Mouse (Mus musculus) heart, embryonic 10.5 days (tissue): ENCODE measurements around the gene Fam160a1. TPM values are rescaled to one million over a fixed set of nuclear protein-coding genes. Genes with fewer than 3 reads are reported as not detected.
A peak's percentile ranks its signal among the peaks of the same experiment; 100 is the strongest.

Experiments
- DNase-seq: peaks from one replicate; pipeline ENCODE4 v3.0.0-alpha.2; 2017; ENCODE audit warnings: low spot score
- H3K27ac ChIP-seq: fragments of 300-500 bp; sonication (generic); 2 replicates; pipeline ENCODE4 v1.5.1; 2016; ENCODE audit warnings: mild to moderate bottlenecking
- H3K27me3 ChIP-seq: fragments of 300-500 bp; sonication (generic); 2 replicates; pipeline ENCODE4 v1.6.1; 2016; ENCODE audit warnings: mild to moderate bottlenecking; ENCODE audit not compliant: poor library complexity, insufficient read depth, severe bottlenecking
- H3K36me3 ChIP-seq: fragments of 300-500 bp; sonication (generic); 2 replicates; pipeline ENCODE4 v1.6.1; 2016; ENCODE audit warnings: mild to moderate bottlenecking, moderate library complexity
- H3K4me1 ChIP-seq: fragments of 300-500 bp; sonication (generic); 2 replicates; pipeline ENCODE4 v1.6.1; 2016; ENCODE audit warnings: mild to moderate bottlenecking
- H3K4me3 ChIP-seq: fragments of 300-500 bp; sonication (generic); 2 replicates; pipeline ENCODE4 v1.5.1; 2016; ENCODE audit warnings: mild to moderate bottlenecking, moderate library complexity
- H3K9me3 ChIP-seq: fragments of 300-500 bp; sonication (generic); 2 replicates; pipeline ENCODE4 v1.6.1; 2016; ENCODE audit warnings: mild to moderate bottlenecking, moderate library complexity
- WGBS: fragments of 180-500 bp; shearing (Covaris S2); methylation state at CpG from one replicate; pipeline ENCODE4 v1.1.7; 2016; 5-methylcytosine and 5-hydroxymethylcytosine counted together
- polyA plus RNA-seq: library from polyadenylated mRNA; unstranded; fragments of >200 nt; fragmentation: Nextera tagmentation; extraction: Ambion mirVana; gene quantifications from 2 replicates; pipeline ENCODE4 v1.2.1, GENCODE M21; 2016

Gene Fam160a1
- polyA plus RNA-seq, 1 experiment from 2014 or later, result 1.7 TPM

DNA sequence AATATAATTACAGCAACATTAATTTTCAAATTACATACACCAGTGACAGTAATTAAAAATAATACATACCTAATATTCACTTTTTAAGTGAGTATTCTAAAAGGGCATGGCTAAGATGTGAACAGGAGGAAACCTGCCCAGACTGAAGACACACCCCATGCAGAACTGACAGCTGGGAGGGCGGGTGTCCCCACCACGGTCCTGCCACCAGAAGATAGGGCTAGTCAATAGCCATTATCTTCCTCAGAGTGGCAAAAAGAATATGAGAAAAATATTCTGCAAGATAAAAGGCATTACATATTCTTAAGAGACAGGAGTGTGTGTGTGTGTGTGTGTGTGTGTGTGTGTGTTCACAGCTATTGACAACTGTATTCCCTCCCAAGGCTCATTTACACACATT lies 92.0 kb downstream of the Fam160a1 start:
- DNase-seq, result peak; percentile 82
- Histone ChIP-seq H3K36me3 (no peaks in the 10 kb centered on the region), H3K4me1 (no peaks in the 10 kb centered on the region), H3K4me3 (no peak overlapping the region), H3K9me3 (no peaks in the 10 kb centered on the region), H3K27ac (no peak overlapping the region), H3K27me3 (no peaks in the 10 kb centered on the region)
- 58% methylated on average over 2 of the region's 2 CpGs for WGBS

DNA sequence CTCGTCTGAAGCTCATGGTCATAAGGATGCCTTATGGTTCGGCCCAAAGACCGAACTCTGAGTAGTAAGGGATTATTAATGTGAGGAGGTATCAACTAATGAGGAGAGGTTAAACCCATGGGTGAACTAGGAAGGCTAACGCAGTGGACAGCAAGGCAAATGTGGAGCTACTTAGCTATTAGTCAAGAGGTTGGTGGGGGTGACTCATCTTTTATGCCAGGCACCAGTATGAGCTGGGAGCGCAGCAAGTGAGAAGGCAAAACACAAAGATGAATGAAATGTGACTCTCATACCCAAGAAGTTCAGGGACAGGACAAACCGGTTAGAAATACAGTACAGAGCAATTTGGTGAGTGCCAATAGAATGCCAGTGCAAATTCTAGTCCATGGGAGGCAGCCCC lies 94.5 kb downstream of the Fam160a1 start:
- no peaks in the 10 kb centered on the region for H3K27me3 ChIP-seq
- peak; percentile 55 for DNase-seq
- H3K27ac ChIP-seq, result no peak overlapping the region
- H3K4me3 ChIP-seq, result no peak overlapping the region
- H3K4me1 ChIP-seq, result no peaks in the 10 kb centered on the region
- no peaks in the 10 kb centered on the region for H3K9me3 ChIP-seq
- H3K36me3 ChIP-seq, result no peaks in the 10 kb centered on the region
- 86% methylated on average over 6 of the region's 6 CpGs for WGBS

DNA sequence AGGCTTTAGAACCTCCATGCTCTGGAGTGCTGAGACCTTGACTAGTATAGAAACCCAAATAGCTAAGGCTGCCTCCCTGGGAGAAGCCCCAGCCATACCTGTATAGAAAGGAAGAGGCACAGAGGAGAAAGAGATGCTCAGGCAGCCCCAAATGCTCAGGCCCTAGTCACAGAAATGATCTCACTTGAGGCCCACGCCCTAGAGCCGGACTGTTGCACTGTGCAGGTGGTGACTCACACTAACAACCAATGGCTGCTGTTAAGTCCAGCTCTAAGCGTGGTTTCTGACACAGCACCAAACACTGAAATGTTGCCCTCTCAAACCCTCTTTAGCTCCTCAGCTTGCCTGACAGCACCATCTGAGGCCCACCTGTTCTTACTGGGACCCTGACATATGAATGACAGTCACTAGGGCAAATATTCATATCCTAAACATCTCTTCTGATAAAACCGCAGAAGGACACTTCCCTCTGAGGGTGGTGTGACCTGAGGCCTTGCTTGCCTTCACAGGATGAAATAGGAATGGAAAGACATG lies 101.3 kb downstream of the Fam160a1 start:
- no peaks in the 10 kb centered on the region for H3K36me3 ChIP-seq
- no peaks in the 10 kb centered on the region for H3K9me3 ChIP-seq
- 0 out of 2 replicates have a peak, but pooled peaks cover 1% of the 10 kb centered on the region for H3K4me1 ChIP-seq
- DNase-seq, result no peak
- no peaks in the 10 kb centered on the region for H3K27me3 ChIP-seq
- WGBS, result 77% methylated on average over 4 of the region's 4 CpGs
- no peak overlapping the region for H3K4me3 ChIP-seq
- no peak overlapping the region for H3K27ac ChIP-seq

DNA sequence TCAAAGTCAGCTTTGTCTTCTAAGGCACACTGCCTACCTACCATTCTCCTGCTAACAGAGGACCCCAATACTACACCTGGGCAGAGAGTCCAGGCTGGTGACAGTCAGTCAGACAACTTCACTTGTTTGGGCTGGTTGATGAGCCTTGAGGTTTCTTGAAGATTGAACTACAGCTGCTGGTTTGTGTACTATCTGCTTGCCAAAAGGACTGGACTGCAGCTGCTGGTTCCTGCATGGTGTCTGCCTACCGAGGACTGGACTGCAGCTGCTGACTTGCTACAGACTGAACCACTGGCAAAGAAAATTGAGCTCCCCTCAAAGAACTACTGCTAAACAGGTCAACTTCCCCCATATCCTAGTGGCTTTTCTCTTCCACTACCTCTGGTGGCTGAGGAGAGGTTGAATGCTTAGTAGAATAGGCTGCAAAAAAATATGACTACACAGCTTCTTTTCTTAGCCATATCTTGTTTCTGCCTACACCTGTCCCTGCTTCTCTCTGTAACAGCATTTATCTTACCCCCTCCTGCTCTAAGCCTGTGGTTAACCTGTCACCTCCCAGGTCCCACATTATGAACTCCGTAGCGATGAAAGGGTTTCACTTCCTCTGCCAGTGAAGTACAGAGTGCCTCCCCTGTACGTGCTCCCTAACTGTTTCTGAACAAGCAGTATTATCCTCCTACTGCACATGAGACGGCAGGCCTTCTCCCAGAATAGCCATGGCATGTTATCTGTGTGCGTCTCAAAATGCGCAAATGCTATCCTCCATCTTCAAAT lies 103.0 kb downstream of the Fam160a1 start:
- Histone ChIP-seq H3K27ac (no peak overlapping the region), H3K36me3 (no peaks in the 10 kb centered on the region), H3K27me3 (no peaks in the 10 kb centered on the region), H3K9me3 (no peaks in the 10 kb centered on the region), H3K4me3 (no peak overlapping the region), H3K4me1 (peaks cover 8% of the 10 kb centered on the region; the same call in 1 of the 2 replicates)
- DNase-seq, result no peak
- 80% methylated on average over 7 of the region's 7 CpGs for WGBS

DNA sequence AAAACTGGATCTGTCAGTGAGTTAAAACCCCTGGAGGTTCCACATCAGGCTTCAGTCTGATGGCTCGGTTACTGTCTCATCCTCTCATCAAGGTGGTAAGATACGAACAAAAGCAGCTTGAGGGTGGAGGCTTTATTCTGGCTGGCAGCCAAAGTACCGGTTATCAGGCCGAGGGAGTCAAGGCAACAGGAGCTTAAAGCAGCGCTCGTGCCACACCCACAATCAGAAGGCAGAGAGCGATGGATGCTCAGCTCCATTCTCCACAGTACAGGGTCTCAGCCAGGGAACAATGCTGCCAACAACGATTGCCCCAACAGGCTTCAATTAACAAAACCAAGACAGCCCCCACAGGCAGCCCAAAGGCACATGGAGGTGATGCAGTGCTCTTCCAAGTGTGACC lies 106.4 kb downstream of the Fam160a1 start:
- no peaks in the 10 kb centered on the region for H3K27me3 ChIP-seq
- no peak overlapping the region for H3K27ac ChIP-seq
- 25% methylated on average over 8 of the region's 8 CpGs for WGBS
- no peaks in the 10 kb centered on the region for H3K9me3 ChIP-seq
- no peak overlapping the region for H3K4me3 ChIP-seq
- no peaks in the 10 kb centered on the region for H3K36me3 ChIP-seq
- no peak for DNase-seq
- peaks cover 8% of the 10 kb centered on the region; the same call in 1 of the 2 replicates for H3K4me1 ChIP-seq

DNA sequence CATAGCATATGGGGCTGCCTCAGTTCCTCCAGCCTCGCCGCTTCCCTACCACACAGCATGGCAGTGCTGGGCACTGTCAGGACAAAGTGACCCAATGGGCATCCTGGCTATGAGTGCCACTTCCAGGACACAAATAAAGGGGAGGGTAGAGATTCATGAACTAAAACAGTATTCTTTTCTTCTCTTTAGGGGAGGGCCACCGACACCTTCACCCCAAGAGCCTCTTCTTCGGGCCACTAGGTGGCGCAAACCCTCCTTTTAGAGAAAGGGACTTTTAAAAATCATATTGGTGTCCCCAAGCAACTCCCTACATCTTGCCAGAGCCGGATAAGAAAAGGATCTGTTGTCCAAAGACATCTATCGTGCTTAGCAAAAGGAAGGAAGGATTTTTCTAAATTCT lies 109.7 kb downstream of the Fam160a1 start:
- Histone ChIP-seq H3K4me3 (no peak overlapping the region), H3K4me1 (peaks cover 16% of the 10 kb centered on the region), H3K27me3 (no peaks in the 10 kb centered on the region), H3K9me3 (no peaks in the 10 kb centered on the region), H3K27ac (no peak overlapping the region), H3K36me3 (no peaks in the 10 kb centered on the region)
- WGBS, result 42% methylated on average over 7 of the region's 7 CpGs
- DNase-seq, result peak; percentile 72

DNA sequence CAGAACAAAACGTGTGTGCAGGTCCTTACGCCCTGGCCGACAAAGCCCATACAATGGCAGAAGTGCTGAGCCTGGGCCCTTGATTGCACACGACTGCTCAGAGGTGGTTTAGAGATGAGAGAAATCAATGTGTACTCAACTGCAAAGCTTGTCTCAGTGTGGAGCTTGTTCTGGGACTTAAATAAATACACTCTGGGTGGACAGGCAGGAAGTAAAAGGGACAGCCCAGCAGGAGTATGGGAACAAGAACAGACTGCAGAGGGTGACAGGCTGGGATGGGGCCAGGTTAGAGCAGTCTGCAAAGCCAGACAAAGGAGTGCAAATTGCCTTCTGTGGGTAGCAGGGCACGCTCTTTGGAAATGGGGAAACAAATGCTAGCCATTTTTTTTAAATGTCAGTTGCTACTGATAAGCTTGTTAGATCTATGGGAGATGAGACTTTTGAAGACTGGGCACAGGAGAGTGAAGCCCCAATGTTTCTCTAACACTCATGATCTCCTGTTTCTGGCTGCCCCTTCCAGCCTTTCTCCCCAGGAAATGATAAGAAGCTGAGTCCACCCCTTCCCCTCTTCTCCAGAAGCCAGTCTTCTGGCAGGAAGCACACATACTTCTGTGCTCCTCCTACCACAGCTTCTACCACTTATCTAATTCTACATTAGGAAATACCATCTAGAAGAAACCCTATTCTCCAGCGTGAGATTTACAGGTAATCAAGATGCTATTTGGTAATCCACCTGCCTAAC lies 113.8 kb downstream of the Fam160a1 start:
- H3K4me1 ChIP-seq, result peaks cover 8% of the 10 kb centered on the region
- peak overlapping the region; percentile 37; the same call in 1 of the 2 replicates for H3K27ac ChIP-seq
- H3K36me3 ChIP-seq, result no peaks in the 10 kb centered on the region
- no peak overlapping the region for H3K4me3 ChIP-seq
- WGBS, result 53% methylated on average over 6 of the region's 6 CpGs
- no peaks in the 10 kb centered on the region for H3K9me3 ChIP-seq
- peak; percentile 71 for DNase-seq
- H3K27me3 ChIP-seq, result no peaks in the 10 kb centered on the region

DNA sequence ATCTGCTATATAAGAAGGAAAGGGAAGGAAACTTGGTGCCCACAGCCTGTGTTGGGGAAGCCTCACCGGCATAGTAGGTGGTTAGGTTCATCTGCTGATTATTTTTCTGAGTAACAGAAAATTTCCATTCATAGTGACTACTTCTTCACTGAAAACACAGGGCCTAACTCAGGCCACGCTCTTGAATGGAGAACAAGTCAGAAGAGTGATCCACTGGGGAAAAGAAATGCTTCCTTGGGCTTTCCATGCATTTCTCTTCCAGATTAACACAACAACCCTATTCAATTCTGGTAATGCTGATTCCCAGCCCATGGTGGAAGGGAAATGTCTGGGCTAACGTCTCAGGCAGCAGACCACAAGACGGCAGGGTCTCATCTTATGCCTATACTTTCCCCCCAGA lies 118.6 kb downstream of the Fam160a1 start:
- no peak overlapping the region for H3K27ac ChIP-seq
- 87% methylated on average over 4 of the region's 4 CpGs for WGBS
- H3K9me3 ChIP-seq, result no peaks in the 10 kb centered on the region
- H3K27me3 ChIP-seq, result no peaks in the 10 kb centered on the region
- H3K36me3 ChIP-seq, result no peaks in the 10 kb centered on the region
- peaks cover 10% of the 10 kb centered on the region for H3K4me1 ChIP-seq
- H3K4me3 ChIP-seq, result no peak overlapping the region
- peak; percentile 62 for DNase-seq

DNA sequence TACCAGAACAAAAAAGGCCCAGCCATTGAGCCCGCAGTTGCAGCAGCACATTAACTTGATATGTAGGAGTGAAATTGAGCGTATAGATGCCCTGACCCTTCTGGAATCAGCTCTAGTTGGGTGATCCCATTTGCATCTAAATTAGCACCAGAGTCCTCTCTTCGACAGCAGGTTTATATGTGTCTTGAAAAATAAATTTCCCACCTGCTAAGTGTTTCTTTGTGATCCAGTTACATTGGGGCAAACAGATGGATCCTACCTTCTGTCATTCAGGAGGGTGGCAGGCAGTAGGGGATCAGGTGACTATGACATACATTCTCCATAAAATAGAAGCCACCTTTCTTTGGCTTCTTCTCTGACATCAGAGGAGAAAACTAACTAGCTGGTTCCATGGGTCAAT lies 122.0 kb downstream of the Fam160a1 start:
- no peak for DNase-seq
- no peaks in the 10 kb centered on the region for H3K36me3 ChIP-seq
- H3K27me3 ChIP-seq, result no peaks in the 10 kb centered on the region
- H3K4me1 ChIP-seq, result 0 out of 2 replicates have a peak, but pooled peaks cover 3% of the 10 kb centered on the region
- WGBS, result 84% methylated on average over 3 of the region's 3 CpGs
- no peak overlapping the region for H3K4me3 ChIP-seq
- no peak overlapping the region for H3K27ac ChIP-seq
- no peaks in the 10 kb centered on the region for H3K9me3 ChIP-seq

DNA sequence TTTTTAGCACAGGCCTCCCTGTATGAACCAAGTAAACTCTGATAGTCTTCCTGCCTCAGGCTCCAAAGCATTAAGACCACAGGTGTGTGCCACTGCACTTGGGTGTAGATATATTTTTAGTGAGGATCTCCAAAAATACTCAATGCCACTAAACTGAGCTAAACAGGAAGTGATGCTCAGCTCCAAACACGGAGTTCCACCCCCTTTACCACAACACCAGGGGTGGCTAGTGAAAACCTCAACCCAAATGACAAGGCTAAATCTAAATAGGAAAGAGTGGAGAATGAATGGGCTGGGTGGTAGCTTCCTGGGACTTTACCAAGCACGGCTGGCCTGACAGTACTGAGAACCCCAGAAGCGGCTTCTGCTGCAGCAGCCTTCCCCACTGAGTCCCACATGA lies 124.1 kb downstream of the Fam160a1 start:
- no peaks in the 10 kb centered on the region for H3K27me3 ChIP-seq
- no peak overlapping the region for H3K4me3 ChIP-seq
- no peaks in the 10 kb centered on the region for H3K36me3 ChIP-seq
- no peaks in the 10 kb centered on the region for H3K9me3 ChIP-seq
- no peak overlapping the region for H3K27ac ChIP-seq
- H3K4me1 ChIP-seq, result 0 out of 2 replicates have a peak, but pooled peaks cover 3% of the 10 kb centered on the region
- 45% methylated on average over 3 of the region's 3 CpGs for WGBS
- DNase-seq, result peak; percentile 38

DNA sequence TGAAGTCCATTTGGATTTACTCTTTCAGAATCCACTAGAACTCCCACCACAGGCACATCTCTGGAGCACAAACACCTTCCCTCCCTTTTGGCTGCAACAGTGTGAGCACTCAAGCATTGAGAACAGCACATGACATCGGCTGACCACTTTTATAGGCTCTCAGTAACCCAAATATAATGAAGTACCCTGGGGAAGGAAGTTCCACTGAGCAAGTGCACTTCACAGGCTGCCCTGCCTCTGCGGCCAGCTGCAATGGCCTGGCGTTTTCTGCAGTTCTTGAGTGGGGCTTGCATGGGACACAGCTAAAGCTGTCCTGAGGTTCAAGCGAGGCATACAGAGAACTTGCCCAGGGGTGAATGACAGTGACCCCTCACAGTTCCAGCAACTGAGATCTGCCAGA lies 126.0 kb downstream of the Fam160a1 start:
- no peak for DNase-seq
- Histone ChIP-seq H3K4me1 (0 out of 2 replicates have a peak, but pooled peaks cover 3% of the 10 kb centered on the region), H3K9me3 (no peaks in the 10 kb centered on the region), H3K27ac (no peak overlapping the region), H3K4me3 (no peak overlapping the region), H3K36me3 (no peaks in the 10 kb centered on the region), H3K27me3 (no peaks in the 10 kb centered on the region)
- WGBS, result 79% methylated on average over 4 of the region's 4 CpGs

DNA sequence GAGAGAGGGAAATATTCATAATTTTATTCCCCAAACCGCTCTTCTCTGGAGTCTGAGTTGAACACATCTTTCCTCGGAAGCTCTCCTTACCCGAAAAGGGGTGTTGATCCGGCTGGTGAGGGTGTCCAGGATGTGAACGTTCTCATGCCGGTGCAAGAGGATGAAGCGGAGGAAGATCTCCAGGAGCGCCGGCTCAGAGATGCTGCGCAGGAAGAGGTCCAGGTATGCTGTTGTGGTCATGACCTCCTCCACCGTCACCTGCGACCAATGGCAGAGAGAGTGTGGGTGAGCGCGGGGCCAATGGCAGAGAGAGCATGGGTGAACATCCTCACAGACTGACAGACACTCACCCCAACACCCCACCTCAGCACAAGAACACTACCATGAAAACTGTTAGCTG lies 128.8 kb downstream of the Fam160a1 start:
- Histone ChIP-seq H3K36me3 (no peaks in the 10 kb centered on the region), H3K27ac (no peak overlapping the region), H3K4me3 (no peak overlapping the region), H3K27me3 (no peaks in the 10 kb centered on the region), H3K9me3 (no peaks in the 10 kb centered on the region), H3K4me1 (0 out of 2 replicates have a peak, but pooled peaks cover 4% of the 10 kb centered on the region)
- DNase-seq, result peak; percentile 62
- whole genome bisulfite sequencing, result 94% methylated on average over 14 of the region's 14 CpGs

DNA sequence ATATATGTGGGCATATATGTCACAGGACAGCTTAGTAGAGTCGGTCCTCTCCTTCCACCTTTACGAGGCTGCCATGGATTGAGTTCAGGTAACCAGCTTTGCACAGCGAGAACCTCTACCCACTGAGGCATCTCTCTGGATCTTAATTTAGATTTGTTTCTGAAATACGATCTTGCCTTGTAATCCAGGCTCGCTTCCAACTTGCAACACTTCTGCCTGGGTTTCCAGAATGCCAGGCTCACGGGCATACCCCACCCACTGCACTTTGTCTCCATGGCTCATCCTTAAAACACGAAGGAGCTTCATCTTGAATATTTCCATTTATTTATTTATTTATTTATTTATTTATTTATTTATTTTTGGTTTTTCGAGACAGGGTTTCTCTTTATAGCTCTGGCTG lies 131.8 kb downstream of the Fam160a1 start:
- no peak for DNase-seq
- 84% methylated on average over 8 of the region's 8 CpGs for WGBS
- H3K4me1 ChIP-seq, result peaks cover 10% of the 10 kb centered on the region; the same call in 1 of the 2 replicates
- H3K4me3 ChIP-seq, result no peak overlapping the region
- no peaks in the 10 kb centered on the region for H3K36me3 ChIP-seq
- no peak overlapping the region for H3K27ac ChIP-seq
- H3K9me3 ChIP-seq, result no peaks in the 10 kb centered on the region
- no peaks in the 10 kb centered on the region for H3K27me3 ChIP-seq
